Mouse (Mus musculus) spleen, adult 18-20 months (tissue): ENCODE results near the gene Gm20388.

Source experiments
- DNase-seq, 2 experiments: peaks; one replicate each; pipeline ENCODE4 v3.0.0; 2022; ENCODE audit warnings: mixed read lengths in 2 of 2

The Gm20388 gene

DNA sequence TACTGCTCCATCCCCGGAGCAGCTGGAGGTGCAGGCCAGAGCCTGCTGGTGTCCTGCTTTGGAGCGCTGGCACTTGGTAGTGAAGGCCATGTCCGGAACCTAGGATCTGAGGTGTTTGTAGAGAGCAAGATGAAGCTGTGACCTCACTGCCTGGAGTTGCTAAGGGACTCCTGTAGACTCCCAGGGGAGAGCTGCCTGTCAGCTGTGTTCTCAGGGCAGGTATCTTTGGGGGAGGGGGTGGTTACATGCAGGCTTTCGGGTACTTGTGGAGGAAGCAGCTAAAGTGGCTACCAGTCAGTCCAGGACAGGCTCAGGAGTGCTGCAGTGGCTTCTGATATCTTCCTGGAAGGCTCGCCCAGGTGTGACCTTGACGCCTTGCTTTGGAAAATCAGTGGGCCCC is 4328.7 kb downstream of the Gm20388 start:
- DNase-seq: no peak

DNA sequence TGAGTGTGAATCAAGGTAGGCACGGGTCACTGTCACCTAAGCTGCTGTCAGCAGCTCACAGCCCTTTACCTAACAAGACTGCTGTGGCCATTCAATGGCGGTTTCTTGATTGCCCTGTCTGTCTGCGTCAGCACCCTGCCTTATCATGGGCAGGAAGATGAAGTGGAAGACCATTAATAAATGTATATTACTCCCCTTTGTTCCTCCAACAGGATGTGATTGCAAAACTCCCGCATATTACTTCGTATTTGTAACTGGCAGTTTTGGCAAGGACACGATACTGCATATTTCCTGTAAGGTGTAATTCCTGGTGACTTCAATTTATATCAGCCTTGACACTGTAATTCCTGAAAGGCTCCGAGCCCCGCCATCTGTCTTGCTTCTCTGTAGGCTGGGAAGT is 4330.3 kb downstream of the Gm20388 start:
- DNase-seq: no peak

- DNase-seq: no peak
These were observed 4331.6 kb downstream of the Gm20388 start for GRCm38 (mm10) chr8:124242208-124242607.

GRCm38 (mm10) chr8:124242913-124243312 is 4332.3 kb downstream of the Gm20388 start:
- DNase-seq: no peak

- no peak for DNase-seq
These were observed 4336.9 kb downstream of the Gm20388 start for GRCm38 (mm10) chr8:124247581-124247980.

DNA sequence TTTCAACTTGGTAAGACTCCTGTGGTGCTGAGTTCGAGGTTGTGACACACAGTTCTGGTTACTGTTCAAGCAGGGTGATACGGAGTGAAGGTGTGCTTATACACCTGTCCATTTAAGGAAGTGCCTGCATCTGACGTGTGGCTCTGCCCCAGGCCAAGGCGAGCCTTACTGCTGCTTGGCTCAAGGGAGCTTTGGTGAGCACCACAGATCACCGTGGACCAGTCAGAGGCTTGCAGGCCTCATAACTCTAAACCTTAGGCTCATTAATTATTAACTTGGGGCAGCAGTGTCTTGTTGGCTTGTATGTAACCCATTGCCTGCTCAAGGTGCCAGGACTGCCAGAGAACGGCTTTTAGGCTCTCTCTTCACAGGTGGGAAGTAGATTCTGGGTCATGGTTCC is 4338.0 kb downstream of the Gm20388 start:
- no peak for DNase-seq

DNA sequence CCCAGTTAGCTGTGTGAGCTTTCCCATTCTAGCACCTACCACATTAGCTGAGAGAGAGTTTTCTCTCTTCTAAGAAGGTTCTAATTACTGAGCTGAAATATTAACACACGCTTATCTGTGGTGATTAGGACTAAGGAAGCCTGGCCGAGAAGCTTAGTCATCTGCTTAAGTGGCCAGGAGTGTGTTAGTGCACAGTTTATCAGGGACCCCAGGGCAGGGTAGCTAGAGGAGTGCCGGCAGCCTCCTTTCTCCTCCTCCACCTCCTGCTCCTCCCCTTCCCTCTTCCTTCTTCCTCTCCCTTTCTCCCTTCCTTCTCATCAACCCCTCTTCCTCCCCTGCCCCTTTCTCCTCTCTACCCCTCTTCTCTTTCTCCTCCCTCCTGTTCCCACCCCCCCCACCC is 4339.6 kb downstream of the Gm20388 start:
- DNase-seq: no peak

DNA sequence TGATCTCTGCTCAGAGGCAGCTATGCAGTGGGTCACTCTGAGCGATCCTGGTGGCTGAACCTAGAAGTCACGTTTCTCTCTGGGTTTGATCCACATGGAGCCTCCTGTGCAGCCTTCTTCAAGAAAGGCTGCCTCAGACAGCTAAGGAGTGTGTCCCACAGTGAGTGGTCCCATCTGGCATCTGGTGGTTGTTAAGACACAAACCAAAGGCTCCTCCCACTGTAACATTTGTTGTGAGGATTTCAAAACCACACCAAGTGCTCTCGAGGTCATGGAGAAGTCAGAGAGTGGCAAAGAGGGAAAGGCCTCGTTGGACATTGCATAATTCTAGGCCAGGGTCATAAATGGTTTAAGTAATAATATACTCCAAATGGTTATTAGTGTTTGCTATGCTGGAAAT is 4340.1 kb downstream of the Gm20388 start:
- DNase-seq: no peak

DNA sequence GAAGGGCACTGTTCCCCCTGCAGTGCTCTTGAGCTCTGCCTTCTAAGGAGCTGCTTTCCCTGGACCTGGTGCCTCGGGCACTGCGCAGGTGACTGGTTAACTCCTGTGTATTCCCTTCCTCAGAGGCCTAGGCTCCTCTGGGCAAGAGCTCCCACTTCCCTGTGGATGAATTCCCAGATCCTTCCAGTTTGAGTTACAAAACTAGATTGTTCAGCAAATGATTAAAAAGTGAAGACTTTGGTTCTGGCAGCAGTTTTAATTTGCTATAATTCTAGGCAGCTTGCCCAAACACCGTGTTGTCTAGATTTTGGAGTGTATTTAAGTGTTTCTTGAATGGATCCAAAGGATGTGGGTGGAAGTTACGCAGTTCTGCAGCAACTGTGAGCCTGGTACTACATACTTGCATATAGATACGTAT is 4341.9 kb downstream of the Gm20388 start:
- no peak for DNase-seq

- DNase-seq: no peak
These were observed 4343.3 kb downstream of the Gm20388 start for GRCm38 (mm10) chr8:124253939-124254338.

DNA sequence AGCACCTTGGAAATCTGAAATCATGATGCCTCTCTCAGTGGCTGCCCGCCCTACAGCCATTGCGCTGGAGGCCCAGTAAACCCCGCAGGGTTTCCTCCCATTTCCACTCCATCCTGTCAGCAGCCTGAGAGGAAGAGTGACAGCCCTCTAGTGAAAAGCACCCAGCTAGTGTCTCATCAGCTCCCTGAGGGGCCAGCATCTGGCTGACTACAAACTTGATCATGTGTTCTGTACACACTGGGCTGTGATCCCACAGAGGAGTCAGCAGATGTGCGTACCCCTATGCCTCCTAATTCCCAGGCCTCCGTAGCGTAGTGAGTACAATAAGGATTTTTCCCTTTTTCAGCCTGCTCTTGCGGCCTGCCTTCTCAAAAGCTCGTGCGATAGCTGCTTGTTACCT is 4346.2 kb downstream of the Gm20388 start:
- no peak for DNase-seq

GRCm38 (mm10) chr8:124257363-124257762 is 4346.7 kb downstream of the Gm20388 start:
- DNase-seq: no peak

- no peak for DNase-seq
These were observed 4348.5 kb downstream of the Gm20388 start for GRCm38 (mm10) chr8:124259146-124259545.

DNA sequence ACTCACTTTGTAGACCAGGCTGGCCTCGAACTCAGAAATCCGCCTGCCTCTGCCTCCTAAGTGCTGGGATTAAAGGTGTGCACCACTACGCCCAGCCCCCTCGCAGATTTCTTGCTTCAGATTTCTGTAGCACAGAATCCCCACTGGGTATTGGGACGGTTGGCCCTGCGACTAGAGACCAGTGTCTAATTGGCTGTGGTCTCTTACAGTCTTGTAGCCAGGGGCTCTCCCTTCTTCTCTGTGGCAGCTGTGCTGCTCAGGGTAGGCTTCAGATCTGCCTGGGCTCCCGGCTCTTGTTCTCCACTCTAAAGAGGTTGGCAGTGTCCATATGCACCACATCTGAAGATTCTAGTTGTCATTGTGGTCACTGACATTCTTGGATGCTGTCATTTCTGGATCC is 4349.3 kb downstream of the Gm20388 start:
- DNase-seq: no peak

- no peak for DNase-seq
These were observed 4349.7 kb downstream of the Gm20388 start for GRCm38 (mm10) chr8:124260371-124260770.

DNA sequence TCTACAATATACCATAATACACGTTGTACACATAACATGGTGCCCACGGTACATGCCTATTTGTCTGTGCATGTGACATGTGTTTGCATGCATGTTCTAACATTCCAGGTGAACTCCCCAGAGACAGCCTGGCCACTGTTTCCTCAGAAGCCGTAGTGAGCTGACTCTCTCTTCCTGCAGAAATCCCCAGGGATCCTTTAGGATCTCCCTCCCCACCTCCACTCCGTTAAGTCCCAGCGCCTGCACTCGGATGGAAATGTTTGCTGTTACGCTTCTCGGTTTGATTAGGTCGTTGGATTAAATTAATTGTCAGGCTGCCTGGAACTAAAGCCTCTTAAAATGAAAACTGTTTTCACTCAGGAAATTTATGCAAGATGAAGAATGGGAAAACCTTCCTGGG is 4352.4 kb downstream of the Gm20388 start:
- no peak for DNase-seq

DNA sequence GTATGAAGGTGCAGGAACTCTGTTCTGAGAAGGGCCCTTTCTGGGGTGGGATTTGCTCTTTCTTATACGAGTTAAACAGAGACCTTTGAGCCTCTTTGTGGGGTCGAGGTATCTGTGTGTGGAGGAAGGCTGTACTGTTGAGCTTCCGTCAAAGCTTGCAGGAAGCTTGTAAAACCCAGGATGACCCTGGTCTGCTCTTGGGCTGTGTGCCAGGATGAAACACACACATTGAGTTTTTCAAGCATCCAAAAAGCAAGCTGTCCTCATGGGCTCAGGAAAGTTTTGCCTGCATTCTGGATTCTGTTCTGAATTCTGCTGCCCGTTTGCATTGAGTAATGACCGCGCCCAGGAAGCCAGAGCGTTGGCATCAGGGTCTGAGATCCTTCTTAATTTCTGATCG is 4353.4 kb downstream of the Gm20388 start:
- DNase-seq: no peak

- no peak for DNase-seq
These were observed 4354.0 kb downstream of the Gm20388 start for GRCm38 (mm10) chr8:124264671-124265070.

GRCm38 (mm10) chr8:124265130-124265529 is 4354.5 kb downstream of the Gm20388 start:
- no peak for DNase-seq

DNA sequence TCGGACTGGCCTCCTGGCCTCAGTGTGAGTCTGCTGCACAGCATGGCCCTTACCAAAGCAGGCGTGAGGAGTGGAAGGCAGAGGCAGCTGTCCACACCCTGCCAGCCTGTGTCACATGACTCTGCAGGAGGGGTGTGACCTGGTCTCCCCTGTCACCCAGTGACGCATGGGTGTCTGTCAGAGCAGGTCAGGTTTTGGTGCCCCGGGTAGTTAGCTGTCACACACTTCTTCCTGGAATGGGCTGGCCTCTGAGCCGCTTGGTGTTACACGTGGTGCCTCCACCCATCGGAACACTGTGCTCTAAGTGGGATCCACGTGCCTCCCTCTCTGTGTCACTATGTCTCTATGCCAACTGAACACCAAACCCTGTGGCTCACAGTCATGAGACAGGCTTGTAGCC is 4355.2 kb downstream of the Gm20388 start:
- DNase-seq: no peak

- no peak for DNase-seq
These were observed 4356.6 kb downstream of the Gm20388 start for GRCm38 (mm10) chr8:124267206-124267605.

DNA sequence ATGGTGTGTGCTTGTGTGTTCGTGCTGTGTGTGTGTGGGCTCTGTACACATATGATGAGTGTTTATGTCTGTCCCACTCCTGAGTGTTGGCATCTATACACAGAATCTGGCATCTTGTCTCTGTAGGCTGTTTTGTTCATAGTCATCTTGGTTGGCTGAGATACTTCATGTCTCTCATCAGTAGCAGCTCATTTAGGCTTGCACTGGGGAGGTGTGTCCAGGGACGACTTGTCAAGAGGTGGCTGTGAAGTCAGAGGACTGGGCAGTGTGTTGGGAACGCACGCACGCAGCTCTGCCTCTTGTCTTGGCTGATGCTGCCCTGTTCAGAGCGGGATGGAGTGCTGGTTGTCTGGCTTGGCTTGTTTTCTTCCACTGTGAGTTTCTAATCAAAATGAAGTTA is 4359.9 kb downstream of the Gm20388 start:
- DNase-seq: no peak

DNA sequence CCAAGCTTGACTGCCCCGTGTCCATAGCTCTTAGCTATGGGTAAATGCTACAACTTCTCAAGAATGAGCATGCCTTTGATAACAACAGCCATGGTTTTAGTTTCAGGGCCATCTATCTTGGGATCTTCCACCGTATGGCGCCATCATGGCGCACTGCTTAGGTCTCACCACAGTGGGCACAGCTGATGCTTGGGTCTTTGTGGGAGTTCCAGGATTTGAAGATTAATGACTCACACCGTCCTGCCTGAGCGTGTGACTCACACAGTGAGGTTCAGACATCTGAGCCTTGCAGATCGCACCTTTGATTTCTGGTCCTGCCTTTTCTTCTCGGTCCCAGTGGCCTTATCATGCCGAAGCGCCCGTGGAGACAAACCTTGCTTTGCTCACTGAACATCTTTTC is 4360.3 kb downstream of the Gm20388 start:
- DNase-seq: no peak

DNA sequence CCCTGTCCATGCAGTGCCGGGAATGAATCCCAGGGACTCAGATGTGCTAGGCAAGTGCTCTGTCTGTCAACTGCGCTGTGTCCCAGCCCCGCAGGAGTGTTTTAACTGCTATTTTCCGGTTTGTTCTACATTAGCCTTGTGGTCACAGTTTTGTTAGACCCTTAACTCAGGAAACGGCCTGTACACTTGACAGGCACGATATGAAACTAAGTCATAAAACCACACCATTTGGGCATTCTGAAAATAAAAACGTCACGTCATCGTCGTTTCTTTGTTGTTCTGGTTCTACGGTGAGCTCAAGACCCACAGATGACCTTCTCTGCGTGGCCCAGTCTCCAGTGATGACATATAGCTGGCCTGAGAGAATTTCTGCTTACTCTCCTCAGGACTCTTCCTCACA is 4360.9 kb downstream of the Gm20388 start:
- no peak for DNase-seq

GRCm38 (mm10) chr8:124272792-124273191 is 4362.2 kb downstream of the Gm20388 start:
- DNase-seq: no peak

GRCm38 (mm10) chr8:124273606-124274218 is 4363.1 kb downstream of the Gm20388 start:
- DNase-seq: peak; percentile 42 to 49
